Comparison of ENCODE assay signal across 19 mouse cellular contexts in the genomic region with DNA sequence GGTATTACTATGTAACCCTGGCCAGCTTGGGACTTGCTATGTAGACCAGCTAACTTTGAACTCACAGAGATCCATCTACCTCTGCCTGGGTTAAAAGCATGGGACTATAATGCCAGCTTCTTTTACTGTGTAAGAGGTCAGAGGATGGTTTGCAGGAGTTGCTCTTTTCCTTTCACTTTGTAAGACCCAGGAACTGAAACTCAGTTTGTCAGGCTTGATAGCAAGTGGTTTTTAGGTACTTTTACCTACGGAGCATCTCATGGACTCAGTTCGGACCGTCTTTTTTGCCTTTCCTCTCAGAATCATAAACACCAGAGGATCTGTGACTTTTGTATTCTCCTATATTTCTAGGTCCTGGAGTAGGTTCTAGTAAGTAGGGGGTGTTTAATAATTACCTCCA.
"Had no signal": no experiment of that assay in that cellular context is flagged by ENCODE, and none has a peak within 500 bp of the region (broad histone marks: within the 10 kb centered on the region; RNA-seq: fewer than 3 reads in every experiment).

No protein-coding gene starts in this region.

- H3K9ac ChIP-seq: limb, embryonic 12.5 days; limb, embryonic 15.5 days; liver, embryonic 14.5 days; liver, postnatal 0 days; lung, embryonic 14.5 days; midbrain, embryonic 12.5 days; neural tube, embryonic 13.5 days had no signal

- H3K27me3 ChIP-seq: limb, embryonic 12.5 days; limb, embryonic 15.5 days; midbrain, embryonic 12.5 days; neural tube, embryonic 13.5 days had no signal

- H3K36me3 ChIP-seq: limb, embryonic 12.5 days; limb, embryonic 15.5 days; midbrain, embryonic 12.5 days; neural tube, embryonic 13.5 days had no signal

- H3K4me3 ChIP-seq: limb, embryonic 12.5 days; limb, embryonic 15.5 days; midbrain, embryonic 12.5 days; myocyte; neural tube, embryonic 13.5 days had no signal

- DNase-seq: kidney, adult 8-10 months; kidney, postnatal 14 days; kidney, postnatal 4 days; left cerebral cortex, postnatal 4 days; right cerebral cortex, postnatal 4 days; thymus, adult 18-20 months; thymus, postnatal 36 days had no signal

- H3K4me1 ChIP-seq: limb, embryonic 12.5 days; limb, embryonic 15.5 days had no signal

- H3K4me2 ChIP-seq: limb, embryonic 12.5 days; limb, embryonic 15.5 days; liver, embryonic 11.5 days; lung, embryonic 14.5 days; midbrain, embryonic 12.5 days; neural tube, embryonic 13.5 days had no signal

- H3K27ac ChIP-seq: limb, embryonic 12.5 days; limb, embryonic 15.5 days; liver, embryonic 14.5 days; macrophage; midbrain, embryonic 12.5 days; neural tube, embryonic 13.5 days had no signal

- H3K9me3 ChIP-seq: limb, embryonic 12.5 days; limb, embryonic 15.5 days; midbrain, embryonic 12.5 days; neural tube, embryonic 13.5 days had no signal

- ATAC-seq: intestine, postnatal 0 days; midbrain, embryonic 16.5 days had no signal
